Mouse (Mus musculus) kidney, embryonic 14.5 days (tissue): Measurements from ENCODE around the gene Ccdc83. TPM values are rescaled to one million over a fixed set of nuclear protein-coding genes. Genes with fewer than 3 reads are reported as not detected.
"Not testable (repeated sequence)": the region's sequence is repeated elsewhere in the genome, so short reads cannot be mapped to it uniquely, and the experiment has no call there.

Experiments
- ATAC-seq: fragments of 200-750 bp; cut with Nextera tagmentation; 2 replicates; pipeline ENCODE4 v1.8.0; 2017; ENCODE audit warnings: moderate number of reproducible peaks, mild to moderate bottlenecking, moderate TSS enrichment, moderate library complexity; ENCODE audit not compliant: low FRiP score, low TSS enrichment
- H3K27ac ChIP-seq: fragments of 300-500 bp; sonication (generic); 2 replicates; pipeline ENCODE4 v1.5.1; 2014; ENCODE audit warnings: low read depth, mild to moderate bottlenecking, low read length, moderate library complexity, mixed read lengths
- H3K27me3 ChIP-seq: fragments of 300-500 bp; sonication (generic); 2 replicates; pipeline ENCODE4 v1.6.1; 2014; ENCODE audit warnings: mild to moderate bottlenecking, low read length; ENCODE audit not compliant: control insufficient read depth, insufficient read depth
- H3K36me3 ChIP-seq: fragments of 300-500 bp; sonication (generic); 2 replicates; pipeline ENCODE4 v1.6.1; 2014; ENCODE audit warnings: low read length, mixed read lengths; ENCODE audit not compliant: control insufficient read depth, insufficient read depth
- H3K4me1 ChIP-seq: fragments of 300-500 bp; sonication (generic); 2 replicates; pipeline ENCODE4 v1.6.1; 2014; ENCODE audit warnings: low read length, mixed read lengths; ENCODE audit not compliant: control insufficient read depth, insufficient read depth
- H3K4me2 ChIP-seq: fragments of 300-500 bp; sonication (generic); replicated peaks from 2 replicates; pipeline ENCODE4 v1.6.1; 2014; ENCODE audit warnings: low read depth, mild to moderate bottlenecking, low read length
- H3K4me3 ChIP-seq: fragments of 300-500 bp; sonication (generic); 2 replicates; pipeline ENCODE4 v1.5.1; 2014; ENCODE audit warnings: mild to moderate bottlenecking, low read length
- H3K9ac ChIP-seq: fragments of 300-500 bp; sonication (generic); 2 replicates; pipeline ENCODE4 v1.6.1; 2014; ENCODE audit warnings: low read depth, mild to moderate bottlenecking, low read length, moderate library complexity
- H3K9me3 ChIP-seq: fragments of 300-500 bp; sonication (generic); 2 replicates; pipeline ENCODE4 v1.6.1; 2016; ENCODE audit warnings: low read length; ENCODE audit not compliant: control insufficient read depth
- WGBS: fragments of 180-500 bp; shearing (Covaris S2); extraction: QIAGEN DNeasy Blood & Tissue Kit; methylation state at CpG from one replicate; pipeline ENCODE4 v1.1.7; 2014; 5-methylcytosine and 5-hydroxymethylcytosine counted together
- polyA plus RNA-seq: library from polyadenylated mRNA; unstranded; fragments of >200 nt; fragmentation: Nextera tagmentation; extraction: Ambion mirVana; gene quantifications from 2 replicates; pipeline ENCODE4 v1.2.1, GENCODE M21; 2014

Ccdc83 gene
- polyA plus RNA-seq, 1 experiment from 2014 or later: not detected

GRCm38 (mm10) chr7:90233921-90234320 is 31.7 kb downstream of the Ccdc83 start:
- ATAC-seq: no peak
- H3K27ac ChIP-seq: no peak overlapping the region

GRCm38 (mm10) chr7:90231431-90231830 is 34.1 kb downstream of the Ccdc83 start:
- whole genome bisulfite sequencing: 69% methylated on average over 9 of the region's 9 CpGs
- Histone ChIP-seq H3K9ac (no peak overlapping the region), H3K9me3 (no peaks in the 10 kb centered on the region), H3K27me3 (no peaks in the 10 kb centered on the region), H3K27ac (no peak overlapping the region), H3K36me3 (no peaks in the 10 kb centered on the region), H3K4me2 (no peak overlapping the region), H3K4me3 (no peak overlapping the region), H3K4me1 (no peaks in the 10 kb centered on the region)
- no peak for ATAC-seq

More at GRCm38 (mm10) chr7:90233921-90234320, 31.7 kb downstream of the Ccdc83 start:
- Histone ChIP-seq H3K4me3 (no peak overlapping the region), H3K36me3 (no peaks in the 10 kb centered on the region), H3K27me3 (no peaks in the 10 kb centered on the region), H3K9ac (no peak overlapping the region), H3K4me2 (no peak overlapping the region), H3K4me1 (no peaks in the 10 kb centered on the region), H3K9me3 (no peaks in the 10 kb centered on the region)
- WGBS: 70% methylated on average over 4 of the region's 4 CpGs

- ATAC-seq: not testable (repeated sequence)
Observed at GRCm38 (mm10) chr7:90228884-90229283, 36.7 kb downstream of the Ccdc83 start.

GRCm38 (mm10) chr7:90228075-90228474 is 37.5 kb downstream of the Ccdc83 start:
- 82% methylated on average over 4 of the region's 4 CpGs for WGBS
- H3K4me3 ChIP-seq: no peak overlapping the region
- no peak overlapping the region for H3K27ac ChIP-seq
- no peaks in the 10 kb centered on the region for H3K9me3 ChIP-seq
- H3K27me3 ChIP-seq: no peaks in the 10 kb centered on the region
- no peak overlapping the region for H3K9ac ChIP-seq
- H3K36me3 ChIP-seq: no peaks in the 10 kb centered on the region
- no peaks in the 10 kb centered on the region for H3K4me1 ChIP-seq
- no peak for ATAC-seq
- no peak overlapping the region for H3K4me2 ChIP-seq

More at GRCm38 (mm10) chr7:90228884-90229283, 36.7 kb downstream of the Ccdc83 start:
- H3K36me3 ChIP-seq, H3K9me3 ChIP-seq, H3K27ac ChIP-seq, H3K4me1 ChIP-seq, H3K4me2 ChIP-seq, H3K27me3 ChIP-seq, H3K4me3 ChIP-seq, H3K9ac ChIP-seq: not testable (repeated sequence)

- ATAC-seq: no peak
- H3K27ac ChIP-seq: no peak overlapping the region
- H3K36me3 ChIP-seq: no peaks in the 10 kb centered on the region
- no peak overlapping the region for H3K4me3 ChIP-seq
- no peaks in the 10 kb centered on the region for H3K27me3 ChIP-seq
- no peaks in the 10 kb centered on the region for H3K4me1 ChIP-seq
- 78% methylated on average over 2 of the region's 2 CpGs for WGBS
- H3K9ac ChIP-seq: no peak overlapping the region
- no peak overlapping the region for H3K4me2 ChIP-seq
- no peaks in the 10 kb centered on the region for H3K9me3 ChIP-seq
Observed at GRCm38 (mm10) chr7:90221487-90221886, 44.1 kb downstream of the Ccdc83 start.

- 82% methylated on average over 5 of the region's 5 CpGs for WGBS
Observed at GRCm38 (mm10) chr7:90218122-90218521, 47.5 kb downstream of the Ccdc83 start.

GRCm38 (mm10) chr7:90216511-90216910 is 49.1 kb downstream of the Ccdc83 start:
- Histone ChIP-seq H3K36me3 (no peaks in the 10 kb centered on the region), H3K9me3 (no peaks in the 10 kb centered on the region), H3K27ac (no peak overlapping the region), H3K4me1 (no peaks in the 10 kb centered on the region), H3K4me3 (no peak overlapping the region), H3K9ac (no peak overlapping the region), H3K4me2 (no peak overlapping the region), H3K27me3 (no peaks in the 10 kb centered on the region)
- 59% methylated on average over 8 of the region's 8 CpGs for WGBS
- no peak for ATAC-seq

More at GRCm38 (mm10) chr7:90218122-90218521, 47.5 kb downstream of the Ccdc83 start:
- Histone ChIP-seq H3K4me2 (no peak overlapping the region), H3K9ac (no peak overlapping the region), H3K27ac (no peak overlapping the region), H3K4me1 (no peaks in the 10 kb centered on the region), H3K36me3 (no peaks in the 10 kb centered on the region), H3K4me3 (no peak overlapping the region), H3K27me3 (no peaks in the 10 kb centered on the region), H3K9me3 (no peaks in the 10 kb centered on the region)
- ATAC-seq: no peak

- Histone ChIP-seq H3K36me3 (peaks cover 23% of the 10 kb centered on the region), H3K4me3 (no peak overlapping the region), H3K9me3 (no peaks in the 10 kb centered on the region), H3K27me3 (no peaks in the 10 kb centered on the region), H3K4me2 (no peak overlapping the region), H3K9ac (no peak overlapping the region), H3K4me1 (no peaks in the 10 kb centered on the region), H3K27ac (no peak overlapping the region)
- no peak for ATAC-seq
Observed at GRCm38 (mm10) chr7:90210947-90211346, 54.6 kb downstream of the Ccdc83 start.

GRCm38 (mm10) chr7:90210116-90210515 is 55.5 kb downstream of the Ccdc83 start:
- no peak overlapping the region for H3K4me3 ChIP-seq
- H3K9ac ChIP-seq: no peak overlapping the region
- H3K36me3 ChIP-seq: peaks cover 23% of the 10 kb centered on the region
- ATAC-seq: no peak
- no peak overlapping the region for H3K27ac ChIP-seq
- H3K4me1 ChIP-seq: no peaks in the 10 kb centered on the region
- H3K27me3 ChIP-seq: no peaks in the 10 kb centered on the region
- H3K4me2 ChIP-seq: no peak overlapping the region
- 86% methylated on average over 2 of the region's 2 CpGs for WGBS
- H3K9me3 ChIP-seq: no peaks in the 10 kb centered on the region
